Mouse (Mus musculus) lung, embryonic 16.5 days (tissue): ENCODE data around the gene Lrba. TPM values are rescaled to one million over a fixed set of nuclear protein-coding genes. Genes with fewer than 3 reads are reported as not detected.

Experiments used
- ATAC-seq: fragments of 200-750 bp; cut with Nextera tagmentation; 2 replicates; pipeline ENCODE4 v1.8.0; 2017; ENCODE audit warnings: low read depth, mild to moderate bottlenecking, moderate library complexity
- H3K27ac ChIP-seq: fragments of 300-500 bp; sonication (generic); 2 replicates; pipeline ENCODE4 v1.5.1; 2014; ENCODE audit warnings: mild to moderate bottlenecking, control low read depth, low read length
- H3K27me3 ChIP-seq: fragments of 300-500 bp; sonication (generic); 2 replicates; pipeline ENCODE4 v1.6.1; 2014; ENCODE audit warnings: low read depth, low read length, mixed read lengths; ENCODE audit not compliant: control insufficient read depth, insufficient read depth
- H3K36me3 ChIP-seq: fragments of 300-500 bp; sonication (generic); 2 replicates; pipeline ENCODE4 v1.6.1; 2014; ENCODE audit warnings: low read length; ENCODE audit not compliant: control insufficient read depth, insufficient read depth
- H3K4me1 ChIP-seq: fragments of 300-500 bp; sonication (generic); replicated peaks from 2 replicates; pipeline ENCODE4 v1.6.1; 2014; ENCODE audit warnings: low read length, mixed read lengths; ENCODE audit not compliant: control insufficient read depth, insufficient read depth
- H3K4me2 ChIP-seq: fragments of 300-500 bp; sonication (generic); 2 replicates; pipeline ENCODE4 v1.6.1; 2014; ENCODE audit warnings: low read depth, low read length, control low read depth
- H3K4me3 ChIP-seq: fragments of 300-500 bp; sonication (generic); 2 replicates; pipeline ENCODE4 v1.5.1; 2014; ENCODE audit warnings: mild to moderate bottlenecking, low read length, control low read depth
- H3K9ac ChIP-seq: fragments of 300-500 bp; sonication (generic); 2 replicates; pipeline ENCODE4 v1.6.1; 2014; ENCODE audit warnings: low read length, control low read depth
- H3K9me3 ChIP-seq: fragments of 300-500 bp; sonication (generic); 2 replicates; pipeline ENCODE4 v1.6.1; 2016; ENCODE audit warnings: low read length; ENCODE audit not compliant: control insufficient read depth
- WGBS: fragments of 180-500 bp; shearing (Covaris S2); extraction: QIAGEN DNeasy Blood & Tissue Kit; methylation state at CpG from one replicate; pipeline ENCODE4 v1.1.7; 2014; 5-methylcytosine and 5-hydroxymethylcytosine counted together
- polyA plus RNA-seq: library from polyadenylated mRNA; unstranded; fragments of >200 nt; fragmentation: Nextera tagmentation; extraction: Ambion mirVana; gene quantifications from 2 replicates; pipeline ENCODE4 v1.2.1, GENCODE M21; 2015

Gene Lrba
- polyA plus RNA-seq, 1 experiment from 2014 or later, result 3.4 TPM

- Histone ChIP-seq H3K27ac (no peak overlapping the region), H3K36me3 (no peaks in the 10 kb centered on the region), H3K4me3 (no peak overlapping the region), H3K4me1 (0 out of 2 replicates have a peak, but pooled peaks cover 2% of the 10 kb centered on the region), H3K27me3 (no peaks in the 10 kb centered on the region), H3K4me2 (no peak overlapping the region), H3K9ac (no peak overlapping the region), H3K9me3 (no peaks in the 10 kb centered on the region)
- ATAC-seq, result no peak
- 63% methylated on average over 7 of the region's 7 CpGs for WGBS
Measured at GRCm38 (mm10) chr3:86693553-86693952, 469.1 kb downstream of the Lrba start.

DNA sequence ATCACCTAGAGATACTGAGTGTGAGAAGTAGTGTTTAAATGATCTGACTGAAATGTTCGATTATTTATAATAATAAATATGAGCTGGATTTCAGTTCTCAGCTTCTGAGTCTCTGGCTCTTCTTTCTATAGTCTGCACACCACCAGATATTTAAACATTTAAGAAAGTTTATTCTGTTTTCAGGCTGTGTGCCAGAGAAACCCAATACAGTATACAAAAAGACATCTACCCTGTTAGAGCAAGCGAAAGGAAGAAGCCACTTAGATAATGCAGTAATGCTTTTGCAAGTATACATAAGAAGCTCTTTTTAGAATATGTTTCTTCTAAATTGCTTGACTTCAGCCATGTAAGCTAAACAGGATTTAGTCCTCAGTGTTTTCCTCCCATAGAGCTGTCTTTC lies 474.5 kb downstream of the Lrba start:
- Histone ChIP-seq H3K4me3 (no peak overlapping the region), H3K27me3 (no peaks in the 10 kb centered on the region), H3K4me1 (no peaks in the 10 kb centered on the region; the same call in 1 of the 2 replicates), H3K36me3 (no peaks in the 10 kb centered on the region), H3K4me2 (no peak overlapping the region), H3K9me3 (no peaks in the 10 kb centered on the region), H3K9ac (no peak overlapping the region), H3K27ac (no peak overlapping the region)
- WGBS, result 42% methylated on average over 2 of the region's 2 CpGs
- 0 out of 2 replicates have a peak, but pooled peaks have one; percentile 36 for ATAC-seq

GRCm38 (mm10) chr3:86701163-86701563 lies 476.7 kb downstream of the Lrba start:
- no peak overlapping the region for H3K4me3 ChIP-seq
- WGBS, result 20% methylated on average over 1 of the region's 1 CpGs
- no peak overlapping the region for H3K27ac ChIP-seq
- no peaks in the 10 kb centered on the region for H3K9me3 ChIP-seq
- no peaks in the 10 kb centered on the region for H3K27me3 ChIP-seq
- no peaks in the 10 kb centered on the region for H3K36me3 ChIP-seq
- no peak overlapping the region for H3K4me2 ChIP-seq
- no peak for ATAC-seq
- no peak overlapping the region for H3K9ac ChIP-seq
- no peaks in the 10 kb centered on the region; the same call in 1 of the 2 replicates for H3K4me1 ChIP-seq

DNA sequence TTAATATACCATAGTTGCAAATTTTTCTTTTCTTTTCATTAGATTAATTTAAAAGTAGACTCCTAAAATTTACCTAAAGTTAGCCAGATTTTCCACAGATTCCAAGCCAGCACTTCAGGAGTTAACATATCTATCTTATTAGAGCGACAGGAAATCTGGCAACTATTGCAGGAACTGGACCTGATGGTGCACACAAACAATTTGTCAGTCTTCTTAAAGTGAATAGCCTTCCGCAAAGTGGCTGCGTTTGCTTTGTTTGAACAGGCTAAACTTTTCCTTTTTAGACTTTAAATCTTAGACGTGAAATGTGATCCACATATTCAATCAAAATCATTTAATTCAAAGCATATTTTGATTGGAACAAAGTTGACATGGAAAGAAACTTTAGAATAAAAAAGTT lies 485.0 kb downstream of the Lrba start:
- no peaks in the 10 kb centered on the region for H3K27me3 ChIP-seq
- no peak overlapping the region for H3K27ac ChIP-seq
- no peak overlapping the region for H3K9ac ChIP-seq
- H3K9me3 ChIP-seq, result no peaks in the 10 kb centered on the region
- no peak overlapping the region for H3K4me2 ChIP-seq
- no peaks in the 10 kb centered on the region for H3K36me3 ChIP-seq
- 22% methylated on average over 4 of the region's 4 CpGs for WGBS
- ATAC-seq, result no peak
- H3K4me1 ChIP-seq, result peaks cover 3% of the 10 kb centered on the region; the same call in 1 of the 2 replicates
- H3K4me3 ChIP-seq, result no peak overlapping the region

GRCm38 (mm10) chr3:86711530-86711929 lies 487.1 kb downstream of the Lrba start:
- no peak for ATAC-seq
- no peak overlapping the region for H3K9ac ChIP-seq
- no peak overlapping the region for H3K27ac ChIP-seq
- peaks cover 3% of the 10 kb centered on the region; the same call in 1 of the 2 replicates for H3K4me1 ChIP-seq
- no peak overlapping the region for H3K4me2 ChIP-seq
- no peaks in the 10 kb centered on the region for H3K36me3 ChIP-seq
- 59% methylated on average over 1 of the region's 1 CpGs for WGBS
- H3K9me3 ChIP-seq, result no peaks in the 10 kb centered on the region
- no peak overlapping the region for H3K4me3 ChIP-seq
- no peaks in the 10 kb centered on the region for H3K27me3 ChIP-seq

- Histone ChIP-seq H3K27me3 (no peaks in the 10 kb centered on the region), H3K36me3 (no peaks in the 10 kb centered on the region), H3K4me3 (no peak overlapping the region), H3K9me3 (no peaks in the 10 kb centered on the region), H3K4me2 (no peak overlapping the region), H3K4me1 (peaks cover 3% of the 10 kb centered on the region; the same call in 1 of the 2 replicates), H3K9ac (no peak overlapping the region), H3K27ac (no peak overlapping the region)
- WGBS, result 65% methylated on average over 3 of the region's 3 CpGs
- no peak for ATAC-seq
Measured at GRCm38 (mm10) chr3:86712758-86713157, 488.3 kb downstream of the Lrba start.

DNA sequence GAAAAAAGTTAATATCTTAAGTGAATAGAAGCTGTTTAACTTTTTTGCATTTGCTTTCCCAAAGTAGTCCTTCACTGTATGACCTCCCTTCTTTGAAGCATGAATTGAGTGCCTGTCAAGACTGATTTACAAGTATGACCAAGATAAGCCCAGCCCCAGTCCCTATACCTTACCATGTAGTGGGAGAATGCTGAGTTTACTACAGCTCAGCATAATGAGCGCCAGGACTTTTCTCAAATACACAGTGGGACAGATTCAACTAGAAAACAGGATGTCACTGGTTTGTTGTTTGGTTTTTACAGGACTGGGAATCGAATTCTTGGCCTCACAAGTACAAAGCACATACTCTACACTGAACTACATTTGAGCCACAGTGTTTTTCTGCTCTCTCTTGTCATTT lies 490.0 kb downstream of the Lrba start:
- Histone ChIP-seq H3K4me1 (no peaks in the 10 kb centered on the region), H3K9me3 (no peaks in the 10 kb centered on the region), H3K9ac (no peak overlapping the region), H3K4me2 (no peak overlapping the region), H3K36me3 (no peaks in the 10 kb centered on the region), H3K27me3 (no peaks in the 10 kb centered on the region), H3K4me3 (no peak overlapping the region), H3K27ac (no peak overlapping the region)
- whole genome bisulfite sequencing, result 34% methylated on average over 2 of the region's 2 CpGs
- no peak for ATAC-seq

DNA sequence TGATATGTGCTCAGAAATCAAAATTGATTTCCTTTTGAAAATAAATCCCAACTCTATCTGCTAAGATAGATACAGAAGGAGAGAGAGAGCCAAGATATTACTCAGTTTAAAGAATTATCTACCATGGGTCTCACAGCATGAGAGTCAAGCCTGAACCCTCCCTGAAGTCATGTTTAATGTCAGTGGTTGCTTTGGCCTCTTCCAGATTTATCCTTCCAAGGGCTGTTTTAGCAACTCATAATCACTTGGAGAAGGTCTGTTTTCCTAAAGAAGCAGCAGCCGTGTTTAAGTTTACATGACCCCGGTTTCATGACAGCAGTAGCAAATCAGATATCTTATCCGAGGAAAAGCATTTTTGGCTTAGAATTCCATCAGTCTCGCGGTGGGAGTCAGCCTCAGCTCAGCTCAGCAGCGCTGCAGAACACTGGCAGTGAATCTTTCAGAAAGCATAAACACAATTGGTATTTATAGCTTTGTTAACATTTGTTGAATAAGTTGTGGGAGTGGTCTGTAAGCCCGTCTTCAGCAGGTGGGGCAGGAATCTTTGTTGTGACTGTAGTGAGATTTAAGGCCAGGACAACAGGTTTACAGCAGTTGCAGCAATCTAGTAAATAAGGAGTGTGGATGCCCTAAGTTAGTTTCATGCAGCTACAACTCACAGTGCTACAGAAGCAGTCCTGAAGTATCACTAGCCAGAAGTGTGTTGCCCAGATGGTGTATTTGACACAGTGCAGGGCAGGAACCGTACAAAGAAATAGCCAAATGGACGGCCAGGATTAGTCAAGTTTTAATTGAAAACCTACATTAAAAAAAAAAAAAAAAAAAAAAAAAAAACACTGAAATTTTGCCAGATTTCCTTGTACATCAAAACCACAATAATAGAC lies 499.2 kb downstream of the Lrba start:
- 28% methylated on average over 9 of the region's 9 CpGs for WGBS
- Histone ChIP-seq H3K9me3 (no peaks in the 10 kb centered on the region), H3K4me3 (no peak overlapping the region), H3K9ac (no peak overlapping the region), H3K27ac (no peak overlapping the region), H3K4me2 (0 out of 2 replicates have a peak overlapping the region, but pooled peaks have one; percentile 1), H3K27me3 (no peaks in the 10 kb centered on the region), H3K4me1 (peaks cover 8% of the 10 kb centered on the region), H3K36me3 (no peaks in the 10 kb centered on the region)
- peak; percentile 47; the same call in 1 of the 2 replicates for ATAC-seq

DNA sequence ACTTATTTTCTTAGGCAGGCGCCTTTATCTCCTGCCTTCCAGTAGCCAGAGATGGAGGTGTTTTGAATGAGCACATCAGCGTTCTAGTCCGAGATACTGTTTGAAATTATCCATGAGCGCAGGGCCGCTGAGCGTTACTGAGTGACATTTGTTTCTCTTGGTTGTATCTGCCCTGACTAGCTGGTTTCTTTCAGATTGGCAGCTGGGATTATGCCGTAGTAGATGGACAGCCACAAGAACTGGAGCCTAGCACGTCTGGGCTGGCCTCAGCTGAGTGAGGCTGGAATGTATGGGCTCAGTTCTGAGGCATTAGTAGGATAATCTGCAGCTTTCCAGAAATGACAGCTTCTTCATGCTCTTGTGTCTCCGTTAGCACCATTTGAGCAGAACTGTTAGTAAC lies 500.6 kb downstream of the Lrba start:
- no peak overlapping the region for H3K4me3 ChIP-seq
- no peak overlapping the region for H3K27ac ChIP-seq
- ATAC-seq, result no peak
- H3K9me3 ChIP-seq, result no peaks in the 10 kb centered on the region
- no peak overlapping the region for H3K9ac ChIP-seq
- no peaks in the 10 kb centered on the region for H3K36me3 ChIP-seq
- WGBS, result 19% methylated on average over 9 of the region's 9 CpGs
- 0 out of 2 replicates have a peak overlapping the region, but pooled peaks have one; percentile 12 for H3K4me2 ChIP-seq
- H3K4me1 ChIP-seq, result peaks cover 8% of the 10 kb centered on the region
- H3K27me3 ChIP-seq, result no peaks in the 10 kb centered on the region
